Mouse (Mus musculus): Measurements from ENCODE around the gene Gprin1.

DNA sequence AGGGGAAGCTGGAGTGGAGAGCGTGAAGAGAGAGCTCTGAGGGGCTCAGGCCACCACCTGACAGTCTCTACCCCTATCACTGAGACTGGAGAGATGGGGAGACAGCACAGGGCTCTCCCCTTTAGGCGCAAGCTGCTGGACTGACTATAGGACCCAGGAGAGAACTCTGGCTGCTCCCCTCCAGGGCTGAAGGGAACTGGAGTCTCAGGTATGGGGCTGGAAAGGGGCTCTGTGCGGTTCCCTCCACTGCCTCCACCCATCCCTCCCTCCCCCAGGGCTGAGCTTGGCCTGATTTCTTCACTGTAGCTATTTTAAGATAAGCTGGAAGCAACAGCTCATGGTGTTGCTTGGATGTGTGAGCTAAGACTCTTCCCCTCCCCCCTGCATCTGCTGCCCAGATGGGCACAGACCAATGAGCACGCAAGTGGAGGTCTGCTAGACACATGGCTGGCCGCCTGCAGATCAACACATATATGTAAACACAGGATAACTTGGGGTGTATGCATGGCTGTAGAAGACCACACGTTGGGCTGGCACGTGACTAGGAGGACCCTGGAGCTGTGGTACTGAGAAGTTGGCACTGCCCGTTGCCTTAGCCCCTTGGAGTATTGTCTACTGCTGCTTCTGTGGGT, 10.6 kb upstream of the Gprin1 start:
- TF ChIP-seq CTCF (IDR thresholded peaks at IDR 0.05; ENCODE audit: low read depth) = no peak
- TF ChIP-seq EP300 (optimal IDR thresholded peaks at IDR 0.05) = no peak

Data from stomach, postnatal 0 days (tissue).